Mouse (Mus musculus) kidney, adult 11 months (tissue): ENCODE data around the gene Apol7e.
"Not testable (repeated sequence)": the region's sequence is repeated elsewhere in the genome, so short reads cannot be mapped to it uniquely, and the experiment has no call there.

ENCODE experiments used
- DNase-seq: peaks from one replicate; pipeline ENCODE4 v3.0.0; 2022

Gene Apol7e

DNA sequence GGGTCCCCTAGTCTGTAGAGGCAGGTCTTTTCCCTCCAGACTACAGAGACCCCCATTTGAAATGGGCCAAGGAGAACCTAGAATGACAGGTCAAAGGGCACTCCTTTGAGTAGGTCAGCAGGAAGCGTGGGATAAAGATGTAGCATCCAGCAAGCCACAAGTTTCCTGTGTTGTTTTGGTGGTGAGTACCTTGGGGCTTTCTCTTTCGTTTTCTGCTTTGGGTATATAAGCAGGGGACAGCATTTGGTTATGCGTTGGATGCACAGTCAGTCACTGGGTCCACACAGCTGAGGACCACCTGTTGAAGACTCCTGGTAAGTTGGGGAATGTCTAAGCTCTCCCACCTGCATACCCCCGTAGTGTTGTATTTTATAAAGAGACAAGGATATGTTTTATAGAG is at the start of gene Apol7e:
Gene Apol7e (plus strand): TSS at position 202 of the 400 bp plus-strand sequence.
- not testable (repeated sequence) for DNase-seq

DNA sequence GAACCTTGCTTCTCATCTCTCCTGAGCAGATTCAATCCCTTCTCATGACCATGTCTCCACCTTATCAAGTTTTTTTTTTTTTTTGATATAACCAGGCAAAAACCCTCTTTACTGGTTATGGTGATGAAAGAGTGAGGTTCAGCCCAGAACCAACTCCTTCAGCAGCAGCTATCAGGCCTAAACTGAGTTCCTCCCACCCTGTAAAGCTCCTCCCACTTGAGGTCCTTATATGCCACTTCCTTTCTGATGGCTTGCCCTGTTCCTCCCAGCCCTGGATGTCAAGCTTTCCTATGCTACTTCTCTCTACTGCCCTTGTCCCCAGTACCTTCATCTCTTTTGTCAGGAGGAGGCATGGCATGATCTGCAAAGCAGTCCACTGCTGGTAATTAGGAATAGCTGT is 47.5 kb upstream of the Apol7e start:
- not testable (repeated sequence) for DNase-seq

- DNase-seq, result not testable (repeated sequence)
These were observed 38.9 kb upstream of the Apol7e start for GRCm38 (mm10) chr15:77659773-77660172.

DNA sequence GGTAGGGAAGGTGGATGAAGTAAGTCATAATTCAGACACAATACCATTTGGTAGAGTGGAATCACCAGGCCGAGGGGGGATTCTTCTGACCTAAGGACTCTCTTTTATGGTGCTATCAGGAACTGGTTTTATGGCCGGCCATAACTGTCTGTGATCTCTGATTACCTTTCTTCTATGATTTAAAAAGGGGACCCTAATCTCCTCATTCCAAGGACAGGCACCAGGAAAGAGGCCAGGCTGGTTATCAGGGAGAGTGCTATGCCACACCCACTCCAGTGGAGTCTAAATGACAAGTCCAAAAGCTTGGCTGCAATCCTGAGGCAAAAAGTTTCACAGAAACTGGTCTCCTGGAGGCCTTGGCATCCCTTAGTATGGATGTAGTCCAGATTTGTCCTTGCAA is 36.8 kb upstream of the Apol7e start:
- DNase-seq, result not testable (repeated sequence)

- DNase-seq, result not testable (repeated sequence)
These were observed 24.6 kb upstream of the Apol7e start for GRCm38 (mm10) chr15:77674081-77674480.

- DNase-seq, result peak; percentile 4
These were observed 14.7 kb upstream of the Apol7e start for GRCm38 (mm10) chr15:77683944-77684343.

- DNase-seq, result not testable (repeated sequence)
These were observed 6.9 kb upstream of the Apol7e start for GRCm38 (mm10) chr15:77691532-77692311.

DNA sequence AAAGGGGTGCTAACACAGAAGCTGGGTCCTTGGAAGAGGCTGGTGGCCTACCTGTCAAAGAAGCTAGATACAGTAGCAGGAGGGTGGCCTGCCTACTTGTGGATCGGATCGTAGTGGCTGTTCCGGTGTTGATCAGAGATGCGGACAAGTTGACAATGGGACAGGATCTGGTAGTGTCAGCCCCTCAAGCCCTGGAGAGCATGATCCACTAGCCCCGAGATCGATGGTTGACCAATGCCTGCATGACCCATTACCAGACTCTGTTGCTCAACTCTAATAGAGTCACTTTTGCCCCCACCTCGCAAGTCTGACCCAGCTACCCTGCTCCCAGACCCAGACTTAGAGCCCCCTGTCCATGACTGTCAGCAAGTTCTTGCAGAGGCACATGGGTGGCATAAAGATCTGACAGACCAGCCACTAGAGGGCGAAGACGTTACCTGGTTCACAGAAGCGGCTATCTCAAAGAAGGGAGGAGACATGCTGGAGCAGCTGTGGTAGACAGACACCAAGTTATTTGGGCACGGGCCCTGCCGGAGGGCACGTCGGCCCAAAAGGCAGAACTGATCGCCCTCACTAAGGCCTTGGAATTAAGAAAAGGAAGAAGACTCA is 3.9 kb upstream of the Apol7e start:
- DNase-seq, result peak; percentile 3

- not testable (repeated sequence) for DNase-seq
These were observed 6.6 kb downstream of the Apol7e start for GRCm38 (mm10) chr15:77705306-77705705.

GRCm38 (mm10) chr15:77708936-77709335 is 10.3 kb downstream of the Apol7e start:
- not testable (repeated sequence) for DNase-seq

GRCm38 (mm10) chr15:77718240-77718639 is 19.6 kb downstream of the Apol7e start:
- not testable (repeated sequence) for DNase-seq

- DNase-seq, result not testable (repeated sequence)
These were observed 22.9 kb downstream of the Apol7e start for GRCm38 (mm10) chr15:77721509-77721908.

DNA sequence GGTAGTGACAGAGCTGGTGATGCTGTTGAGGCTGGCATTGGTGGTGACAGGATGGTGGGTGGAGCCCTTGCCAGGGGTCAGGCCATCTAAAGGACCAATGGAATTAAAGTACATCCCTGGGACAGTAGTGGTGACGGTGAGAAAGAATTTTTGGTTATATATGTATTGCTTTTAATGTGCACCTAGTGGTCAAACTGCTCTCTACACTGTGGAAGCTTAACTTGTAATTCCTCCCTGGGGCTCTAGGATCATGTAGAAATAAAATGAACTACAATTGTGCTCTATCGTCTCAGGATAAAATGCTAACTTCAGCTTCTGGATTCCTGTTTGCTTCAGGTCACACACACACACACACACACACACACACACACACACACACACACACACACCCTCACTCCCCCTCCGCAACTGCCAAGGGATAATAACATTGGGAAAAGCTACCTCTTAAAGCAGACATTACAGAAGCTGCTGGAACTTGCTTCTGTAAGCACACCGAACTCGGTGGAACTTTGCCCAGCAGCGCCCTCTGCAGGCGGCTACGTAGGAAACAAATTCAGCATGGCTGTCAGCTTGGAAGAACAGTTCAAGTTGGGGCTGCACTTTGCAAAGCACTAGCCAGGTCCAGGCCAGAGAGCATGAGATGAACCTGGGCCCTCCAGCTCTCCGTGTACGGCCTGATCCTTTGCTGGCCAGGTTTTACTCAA is 25.7 kb downstream of the Apol7e start:
- not testable (repeated sequence) for DNase-seq

GRCm38 (mm10) chr15:77725393-77726020 is 26.9 kb downstream of the Apol7e start:
- not testable (repeated sequence) for DNase-seq

DNA sequence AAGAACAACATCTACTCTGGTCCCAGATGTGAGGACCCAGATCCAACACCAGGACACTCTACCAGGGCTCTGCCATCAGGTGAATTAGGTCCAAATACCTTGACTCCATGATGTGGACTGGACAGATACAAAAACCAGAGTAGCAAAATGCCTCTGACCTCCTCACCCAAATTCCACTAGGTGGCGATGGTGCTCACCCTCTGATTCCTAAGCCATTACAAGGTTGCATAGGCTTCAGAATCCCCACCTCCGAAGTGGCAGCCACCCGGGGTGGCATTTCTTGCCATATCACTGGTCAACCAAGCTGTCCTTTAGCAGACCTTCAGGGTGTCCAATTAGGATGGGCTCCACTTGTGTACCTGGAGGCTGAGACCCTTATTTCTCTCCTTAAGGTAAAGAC is 28.5 kb downstream of the Apol7e start:
- DNase-seq, result not testable (repeated sequence)

- DNase-seq, result not testable (repeated sequence)
These were observed 29.1 kb downstream of the Apol7e start for GRCm38 (mm10) chr15:77727745-77728144.

- DNase-seq, result not testable (repeated sequence)
These were observed 30.1 kb downstream of the Apol7e start, which contains the start of gene Apol9b for GRCm38 (mm10) chr15:77728739-77729138. Gene Apol9b (plus strand): TSS chr15:77729039.

DNA sequence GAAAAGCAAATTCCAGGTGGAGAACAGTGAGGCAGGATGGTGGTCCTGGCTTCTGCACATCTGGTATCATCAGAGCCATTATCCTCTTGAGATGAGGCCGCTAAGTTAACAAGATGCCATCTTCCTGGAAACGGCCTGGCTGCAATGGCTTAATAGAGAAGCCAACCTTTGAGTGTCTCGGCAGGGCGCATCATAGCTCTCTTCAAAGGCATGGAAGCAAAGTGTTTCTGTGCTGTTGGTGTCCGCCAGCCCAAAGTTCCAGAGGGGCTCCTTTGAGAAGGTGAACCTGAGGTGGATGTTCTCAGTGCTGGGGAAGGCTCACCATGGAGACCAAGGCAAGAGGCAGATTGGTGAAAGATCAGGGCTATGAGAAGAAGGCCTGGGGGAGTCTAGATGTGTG is 32.9 kb downstream of the Apol7e start:
- DNase-seq, result no peak

- DNase-seq, result not testable (repeated sequence)
These were observed 34.2 kb downstream of the Apol7e start for GRCm38 (mm10) chr15:77732851-77733250.

- not testable (repeated sequence) for DNase-seq
These were observed 34.7 kb downstream of the Apol7e start for GRCm38 (mm10) chr15:77733380-77733779.

- not testable (repeated sequence) for DNase-seq
These were observed 35.2 kb downstream of the Apol7e start for GRCm38 (mm10) chr15:77733903-77734302.

DNA sequence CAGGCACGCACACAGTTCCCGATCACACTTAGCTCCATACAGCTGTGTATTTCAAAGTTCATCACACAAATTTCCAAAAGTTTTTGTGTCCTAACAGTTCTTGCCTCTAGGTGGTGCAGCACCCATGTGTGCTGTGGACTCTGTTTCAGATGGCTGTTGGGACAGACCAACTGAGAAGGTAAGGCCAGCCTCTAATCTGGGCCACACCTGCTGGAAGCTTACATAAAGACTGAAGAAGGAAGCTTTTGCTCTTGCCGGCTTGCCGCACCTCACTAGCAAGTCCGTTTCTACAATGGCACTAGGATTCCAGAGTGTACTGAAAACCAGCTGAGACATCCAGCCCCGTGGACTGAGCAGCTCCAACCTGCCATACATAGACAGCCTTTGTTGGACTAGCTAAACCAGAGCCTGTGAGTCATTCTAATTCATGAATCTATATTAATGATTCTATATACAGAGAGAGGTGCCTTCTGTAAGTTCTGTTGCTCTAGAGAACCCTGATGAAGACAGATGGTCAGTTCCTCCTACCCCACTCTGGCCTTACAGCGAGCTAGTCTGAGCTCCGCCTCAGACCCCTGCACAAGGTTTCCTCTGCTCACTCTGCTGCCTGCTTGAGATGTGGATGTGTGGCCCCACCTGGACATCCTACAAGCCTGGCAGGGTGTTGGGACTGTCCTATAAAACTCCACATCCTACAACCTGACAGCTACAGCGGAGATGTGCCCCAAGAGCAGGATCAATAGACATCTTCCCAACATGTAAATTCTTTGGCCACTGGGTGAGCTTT is 42.0 kb downstream of the Apol7e start:
- DNase-seq, result no peak
